Comparison of ENCODE assay signal across 8 mouse cellular contexts in genomic region chr15:88866934-88867356, GRCm38 (mm10). TPM values are rescaled to one million over a fixed set of nuclear protein-coding genes. Genes with fewer than 3 reads are reported as not detected.
DNase-seq lines count a peak whose midpoint lies in the region; ATAC-seq and TF ChIP-seq lines count a peak whose summit lies in the region.

No protein-coding gene starts in this region.

- peak overlapping the region; percentile 44 for H3K4me2 ChIP-seq in heart, embryonic 11.5 days
- H3K4me2 ChIP-seq in kidney, embryonic 16.5 days (replicated peaks; ENCODE audit: low read depth, low read length), result no peak overlapping the region

- no peak for DNase-seq in heart, adult 18-20 months
- DNase-seq in testis, postnatal 10 days (ENCODE audit: low spot score), result no peak
- no peak for DNase-seq in layer of hippocampus, adult 18-20 months (ENCODE audit: low spot score in 2 of 2)
- DNase-seq in embryo, embryonic 10.5 days (ENCODE audit: low spot score), result no peak

- no peak for ATAC-seq in heart, embryonic 11.5 days (replicated peaks; ENCODE audit: insufficient number of reproducible peaks, low FRiP score, low TSS enrichment)
- ATAC-seq in kidney, embryonic 16.5 days (ENCODE audit: low FRiP score, low TSS enrichment), result no peak
- no peak for ATAC-seq in megakaryocyte-erythroid progenitor cell, adult 5-6 weeks (replicated peaks; ENCODE audit: low FRiP score, low TSS enrichment, poor library complexity, severe bottlenecking)

- H3K27ac ChIP-seq in heart, embryonic 11.5 days (ENCODE audit: low read depth, low read length), result peak overlapping the region; percentile 85
- H3K27ac ChIP-seq in testis, adult 2 months (ENCODE audit: control insufficient read depth, insufficient read depth, low read depth, low read length), result peak overlapping the region; percentile 24; the same call in 1 of the 2 replicates
- H3K27ac ChIP-seq in kidney, embryonic 16.5 days (ENCODE audit: low read length), result peak overlapping the region; percentile 86

- 25% methylated on average over 7 of the region's 7 CpGs for WGBS in heart, embryonic 11.5 days (ENCODE audit: insufficient replicate concordance)
- 48% methylated on average over 7 of the region's 7 CpGs for WGBS in kidney, embryonic 16.5 days

- H3K36me3 ChIP-seq in heart, embryonic 11.5 days (ENCODE audit: control insufficient read depth, insufficient read depth, low read length), result peaks cover 8% of the 10 kb centered on the region
- H3K36me3 ChIP-seq in testis, adult 2 months (ENCODE audit: control insufficient read depth, insufficient read depth, low read length), result peaks cover 3% of the 10 kb centered on the region
- H3K36me3 ChIP-seq in kidney, embryonic 16.5 days (ENCODE audit: insufficient read depth, low read length), result peaks cover 25% of the 10 kb centered on the region

- TF ChIP-seq CTCF in testis, adult 2 months (IDR thresholded peaks at IDR 0.05; ENCODE audit: control insufficient read depth, insufficient read depth, insufficient replicate concordance, low read depth, low read length), result no peak

- H3K27me3 ChIP-seq in heart, embryonic 11.5 days (ENCODE audit: control insufficient read depth, insufficient read depth, low read length), result no peaks in the 10 kb centered on the region
- H3K27me3 ChIP-seq in testis, adult 2 months (ENCODE audit: control insufficient read depth, insufficient read depth, low read length), result no peaks in the 10 kb centered on the region
- no peaks in the 10 kb centered on the region for H3K27me3 ChIP-seq in kidney, embryonic 16.5 days (ENCODE audit: insufficient read depth, low read length)

- H3K4me3 ChIP-seq in heart, embryonic 11.5 days (ENCODE audit: low read depth, low read length), result no peak overlapping the region
- H3K4me3 ChIP-seq in testis, adult 2 months (ENCODE audit: control insufficient read depth, low read depth, low read length), result no peak overlapping the region
- no peak overlapping the region for H3K4me3 ChIP-seq in kidney, embryonic 16.5 days (ENCODE audit: low read length)

- H3K9ac ChIP-seq in heart, embryonic 11.5 days (ENCODE audit: low read depth, low read length), result 0 out of 2 replicates have a peak overlapping the region, but pooled peaks have one; percentile 16
- H3K9ac ChIP-seq in kidney, embryonic 16.5 days (replicated peaks; ENCODE audit: low read length), result peak overlapping the region; percentile 35; the same call in 1 of the 2 replicates

- H3K4me1 ChIP-seq in heart, embryonic 11.5 days (ENCODE audit: control insufficient read depth, insufficient read depth, low read length), result peaks cover 46% of the 10 kb centered on the region
- peaks cover 32% of the 10 kb centered on the region for H3K4me1 ChIP-seq in testis, adult 2 months (ENCODE audit: control insufficient read depth, insufficient read depth, low read length)
- H3K4me1 ChIP-seq in kidney, embryonic 16.5 days (ENCODE audit: insufficient read depth, low read length), result peaks cover 49% of the 10 kb centered on the region

- no peaks in the 10 kb centered on the region for H3K9me3 ChIP-seq in heart, embryonic 11.5 days (replicated peaks; ENCODE audit: control insufficient read depth, low read length)
- no peaks in the 10 kb centered on the region for H3K9me3 ChIP-seq in kidney, embryonic 16.5 days (ENCODE audit: low read length)

- no peak for TF ChIP-seq POLR2A in testis, adult 2 months (IDR thresholded peaks at IDR 0.05; ENCODE audit: control insufficient read depth, low read depth, low read length)

RNA-seq across cellular contexts. Expression of gene Pim3, which starts 5.0 kb away (rescaled TPM):
- 43.7 and 50.1 TPM in 2 replicates for polyA plus RNA-seq in heart, embryonic 11.5 days (2014; fragmentation: Nextera tagmentation; extraction: Ambion mirVana)
- total RNA-seq in heart, adult 18-20 months (2021), result 100 to 1,000 TPM in 1 of 2 experiments, 10 to 100 TPM in 1; 97.9 to 139 TPM
- polyA plus RNA-seq in testis, adult 2 months (2012; rRNA removed), result 10.8 and 13.2 TPM in 2 replicates
- polyA plus RNA-seq in kidney, embryonic 16.5 days (2015; fragmentation: Nextera tagmentation; extraction: Ambion mirVana), result 59.6 and 77.7 TPM in 2 replicates
- total RNA-seq in megakaryocyte-erythroid progenitor cell, adult 5-6 weeks (2014; fragmentation: Nextera tagmentation), result 5.1 and 6.4 TPM in 2 replicates
- 5.5 and 12.5 TPM in 2 replicates for total RNA-seq in megakaryocyte-erythroid progenitor cell, adult 5-6 weeks (2017)
- total RNA-seq in layer of hippocampus, adult 18-20 months (2021), result 10 to 100 TPM; 36.8 to 47.6 TPM

RNA-seq across cellular contexts. Expression of gene Creld2, which starts 47.5 kb away (rescaled TPM):
- 71.7 and 83.6 TPM in 2 replicates for polyA plus RNA-seq in heart, embryonic 11.5 days (2014; fragmentation: Nextera tagmentation; extraction: Ambion mirVana)
- 10 to 100 TPM; 19.6 to 28.7 TPM for total RNA-seq in heart, adult 18-20 months (2021)
- 347 and 372 TPM in 2 replicates for polyA plus RNA-seq in testis, adult 2 months (2012; rRNA removed)
- polyA plus RNA-seq in kidney, embryonic 16.5 days (2015; fragmentation: Nextera tagmentation; extraction: Ambion mirVana), result 118 and 133 TPM in 2 replicates
- 24.8 and 29.7 TPM in 2 replicates for total RNA-seq in megakaryocyte-erythroid progenitor cell, adult 5-6 weeks (2014; fragmentation: Nextera tagmentation)
- total RNA-seq in megakaryocyte-erythroid progenitor cell, adult 5-6 weeks (2017), result 47.8 and 50.9 TPM in 2 replicates
- total RNA-seq in layer of hippocampus, adult 18-20 months (2021), result 10 to 100 TPM; 29.7 to 30.6 TPM

RNA-seq across cellular contexts. Expression of gene Alg12, which starts 47.8 kb away (rescaled TPM):
- polyA plus RNA-seq in heart, embryonic 11.5 days (2014; fragmentation: Nextera tagmentation; extraction: Ambion mirVana), result 11.6 and 12.5 TPM in 2 replicates
- total RNA-seq in heart, adult 18-20 months (2021), result 1 to 10 TPM; 8.3 to 8.8 TPM
- 24.6 and 32.8 TPM in 2 replicates for polyA plus RNA-seq in testis, adult 2 months (2012; rRNA removed)
- 15.7 and 16.9 TPM in 2 replicates for polyA plus RNA-seq in kidney, embryonic 16.5 days (2015; fragmentation: Nextera tagmentation; extraction: Ambion mirVana)
- 2.8 and 8.3 TPM in 2 replicates for total RNA-seq in megakaryocyte-erythroid progenitor cell, adult 5-6 weeks (2014; fragmentation: Nextera tagmentation)
- 3.3 and 5.2 TPM in 2 replicates for total RNA-seq in megakaryocyte-erythroid progenitor cell, adult 5-6 weeks (2017)
- total RNA-seq in layer of hippocampus, adult 18-20 months (2021), result 10 to 100 TPM; 12.0 to 12.4 TPM

Comparison
In these comparisons a context has a peak if more than half of its experiments do, and no peak if none do; other contexts are left out.
1. H3K27ac ChIP-seq: peak in every context shown above with its lines; median percentile 86 in kidney, embryonic 16.5 days; 85 in heart, embryonic 11.5 days; 24 in testis, adult 2 months.